Mouse (Mus musculus) liver, embryonic 12.5 days (tissue): ENCODE results near the gene Plekhn1. TPM values are rescaled to one million over a fixed set of nuclear protein-coding genes. Genes with fewer than 3 reads are reported as not detected.
A peak's percentile ranks its signal among the peaks of the same experiment; 100 is the strongest.

ENCODE experiments used
- ATAC-seq: fragments of 200-750 bp; cut with Nextera tagmentation; 2 replicates; pipeline ENCODE4 v1.8.0; 2017; ENCODE audit warnings: moderate number of reproducible peaks, mild to moderate bottlenecking, moderate library complexity
- H3K27ac ChIP-seq: fragments of 300-500 bp; sonication (generic); 2 replicates; pipeline ENCODE4 v1.5.1; 2016; ENCODE audit warnings: mild to moderate bottlenecking
- H3K27me3 ChIP-seq: fragments of 300-500 bp; sonication (generic); replicated peaks from 2 replicates; pipeline ENCODE4 v1.6.1; 2016; ENCODE audit warnings: mild to moderate bottlenecking, moderate library complexity
- H3K36me3 ChIP-seq: fragments of 300-500 bp; sonication (generic); 2 replicates; pipeline ENCODE4 v1.6.1; 2016; ENCODE audit warnings: mild to moderate bottlenecking, moderate library complexity
- H3K4me1 ChIP-seq: fragments of 300-500 bp; sonication (generic); 2 replicates; pipeline ENCODE4 v1.6.1; 2016
- H3K4me2 ChIP-seq: fragments of 300-500 bp; sonication (generic); 2 replicates; pipeline ENCODE4 v1.6.1; 2016; ENCODE audit warnings: mild to moderate bottlenecking, moderate library complexity
- H3K4me3 ChIP-seq: fragments of 300-500 bp; sonication (generic); 2 replicates; pipeline ENCODE4 v1.5.1; 2016; ENCODE audit warnings: mild to moderate bottlenecking, moderate library complexity
- H3K9ac ChIP-seq: fragments of 300-500 bp; sonication (generic); 2 replicates; pipeline ENCODE4 v1.6.1; 2016; ENCODE audit warnings: mild to moderate bottlenecking, moderate library complexity
- H3K9me3 ChIP-seq: fragments of 300-500 bp; sonication (generic); replicated peaks from 2 replicates; pipeline ENCODE4 v1.6.1; 2016; ENCODE audit warnings: mild to moderate bottlenecking, moderate library complexity
- WGBS: fragments of 180-500 bp; shearing (Covaris S2); methylation state at CpG from one replicate; pipeline ENCODE4 v1.1.7; 2016; ENCODE audit not compliant: insufficient replicate concordance; 5-methylcytosine and 5-hydroxymethylcytosine counted together
- polyA plus RNA-seq: library from polyadenylated mRNA; unstranded; fragments of >200 nt; fragmentation: Nextera tagmentation; extraction: Ambion mirVana; gene quantifications from 2 replicates; pipeline ENCODE4 v1.2.1, GENCODE M21; 2016

Gene Plekhn1
- polyA plus RNA-seq, 1 experiment from 2014 or later = 7.2 TPM

GRCm38 (mm10) chr4:156235360-156235770, 708 bp upstream of the Plekhn1 start:
- under 1% methylated on average over 15 of the region's 15 CpGs for WGBS

GRCm38 (mm10) chr4:156234021-156234501, 596 bp downstream of the Plekhn1 start:
- H3K27ac ChIP-seq = peak overlapping the region; percentile 83
- H3K9me3 ChIP-seq = no peaks in the 10 kb centered on the region
- H3K4me3 ChIP-seq = peak overlapping the region; percentile 86
- 17% methylated on average over 17 of the region's 17 CpGs for WGBS
- H3K4me1 ChIP-seq = peaks cover 38% of the 10 kb centered on the region
- peak overlapping the region; percentile 89 for H3K9ac ChIP-seq
- peak overlapping the region; percentile 99 for H3K4me2 ChIP-seq
- peaks cover 65% of the 10 kb centered on the region for H3K36me3 ChIP-seq
- ATAC-seq = no peak
- no peaks in the 10 kb centered on the region for H3K27me3 ChIP-seq

More at GRCm38 (mm10) chr4:156235360-156235770, 708 bp upstream of the Plekhn1 start:
- H3K4me1 ChIP-seq = peaks cover 35% of the 10 kb centered on the region
- H3K9me3 ChIP-seq = no peaks in the 10 kb centered on the region
- no peaks in the 10 kb centered on the region for H3K27me3 ChIP-seq
- peak; percentile 57 for ATAC-seq
- H3K9ac ChIP-seq = peak overlapping the region; percentile 89
- peak overlapping the region; percentile 86 for H3K4me3 ChIP-seq
- H3K4me2 ChIP-seq = peak overlapping the region; percentile 99
- H3K27ac ChIP-seq = peak overlapping the region; percentile 97
- H3K36me3 ChIP-seq = peaks cover 65% of the 10 kb centered on the region

GRCm38 (mm10) chr4:156228393-156229024, 6.1 kb downstream of the Plekhn1 start:
- 0 out of 2 replicates have a peak overlapping the region, but pooled peaks have one; percentile 2 for H3K9ac ChIP-seq
- peaks cover 28% of the 10 kb centered on the region for H3K4me1 ChIP-seq
- H3K27ac ChIP-seq = no peak overlapping the region
- H3K9me3 ChIP-seq = no peaks in the 10 kb centered on the region
- 0 out of 2 replicates have a peak, but pooled peaks cover 9% of the 10 kb centered on the region for H3K27me3 ChIP-seq
- H3K36me3 ChIP-seq = peaks cover 43% of the 10 kb centered on the region
- peak; percentile 53 for ATAC-seq
- no peak overlapping the region for H3K4me3 ChIP-seq
- WGBS = 42% methylated on average over 12 of the region's 12 CpGs
- H3K4me2 ChIP-seq = peak overlapping the region; percentile 24

GRCm38 (mm10) chr4:156227752-156228392, 6.8 kb downstream of the Plekhn1 start:
- WGBS = 60% methylated on average over 18 of the region's 18 CpGs
- Histone ChIP-seq H3K4me3 (no peak overlapping the region), H3K27me3 (0 out of 2 replicates have a peak, but pooled peaks cover 10% of the 10 kb centered on the region), H3K9ac (0 out of 2 replicates have a peak overlapping the region, but pooled peaks have one; percentile 2), H3K9me3 (no peaks in the 10 kb centered on the region), H3K4me2 (peak overlapping the region; percentile 24), H3K4me1 (peaks cover 23% of the 10 kb centered on the region), H3K27ac (no peak overlapping the region), H3K36me3 (peaks cover 38% of the 10 kb centered on the region)
- ATAC-seq = peak; percentile 15; the same call in 1 of the 2 replicates

GRCm38 (mm10) chr4:156224276-156224675, 10.4 kb downstream of the Plekhn1 start:
- Histone ChIP-seq H3K4me3 (no peak overlapping the region), H3K27ac (no peak overlapping the region), H3K9ac (no peak overlapping the region), H3K36me3 (peaks cover 2% of the 10 kb centered on the region), H3K27me3 (0 out of 2 replicates have a peak, but pooled peaks cover 19% of the 10 kb centered on the region), H3K4me1 (peaks cover 18% of the 10 kb centered on the region), H3K9me3 (no peaks in the 10 kb centered on the region), H3K4me2 (no peak overlapping the region)
- WGBS = 79% methylated on average over 2 of the region's 2 CpGs
- ATAC-seq = no peak

- Histone ChIP-seq H3K9ac (no peak overlapping the region), H3K36me3 (no peaks in the 10 kb centered on the region), H3K27me3 (peaks cover 49% of the 10 kb centered on the region), H3K9me3 (no peaks in the 10 kb centered on the region), H3K4me3 (no peak overlapping the region), H3K4me2 (no peak overlapping the region), H3K27ac (no peak overlapping the region), H3K4me1 (no peaks in the 10 kb centered on the region)
- ATAC-seq = no peak
- 82% methylated on average over 11 of the region's 11 CpGs for WGBS
Observed at GRCm38 (mm10) chr4:156219936-156220335, 14.7 kb downstream of the Plekhn1 start.

GRCm38 (mm10) chr4:156217838-156218237, 16.8 kb downstream of the Plekhn1 start:
- WGBS = 71% methylated on average over 16 of the region's 16 CpGs
- Histone ChIP-seq H3K9me3 (no peaks in the 10 kb centered on the region), H3K27ac (no peak overlapping the region), H3K9ac (no peak overlapping the region), H3K4me1 (no peaks in the 10 kb centered on the region), H3K27me3 (peaks cover 48% of the 10 kb centered on the region), H3K4me3 (no peak overlapping the region), H3K36me3 (no peaks in the 10 kb centered on the region), H3K4me2 (no peak overlapping the region)
- no peak for ATAC-seq

- H3K4me2 ChIP-seq = no peak overlapping the region
- no peaks in the 10 kb centered on the region for H3K9me3 ChIP-seq
- no peaks in the 10 kb centered on the region for H3K36me3 ChIP-seq
- WGBS = 74% methylated on average over 16 of the region's 16 CpGs
- H3K9ac ChIP-seq = no peak overlapping the region
- H3K4me1 ChIP-seq = no peaks in the 10 kb centered on the region
- no peak; the same call in 1 of the 2 replicates for ATAC-seq
- no peak overlapping the region for H3K27ac ChIP-seq
- H3K4me3 ChIP-seq = no peak overlapping the region
- peaks cover 47% of the 10 kb centered on the region for H3K27me3 ChIP-seq
Observed at GRCm38 (mm10) chr4:156217022-156217669, 17.5 kb downstream of the Plekhn1 start.

GRCm38 (mm10) chr4:156216196-156216595, 18.5 kb downstream of the Plekhn1 start:
- no peaks in the 10 kb centered on the region for H3K9me3 ChIP-seq
- H3K4me3 ChIP-seq = no peak overlapping the region
- H3K4me1 ChIP-seq = no peaks in the 10 kb centered on the region
- H3K27ac ChIP-seq = no peak overlapping the region
- no peak for ATAC-seq
- 59% methylated on average over 2 of the region's 2 CpGs for WGBS
- H3K27me3 ChIP-seq = peaks cover 43% of the 10 kb centered on the region
- no peaks in the 10 kb centered on the region for H3K36me3 ChIP-seq
- no peak overlapping the region for H3K4me2 ChIP-seq
- no peak overlapping the region for H3K9ac ChIP-seq

GRCm38 (mm10) chr4:156215649-156216048, 19.0 kb downstream of the Plekhn1 start, which contains the start of gene Perm1:
TSS of gene Perm1 (plus strand) at chr4:156215868.
- Histone ChIP-seq H3K4me3 (no peak within 1 kb of the TSS), H3K36me3 (no peaks in the 10 kb centered on the region), H3K9me3 (no peaks in the 10 kb centered on the region), H3K4me1 (no peaks in the 10 kb centered on the region), H3K9ac (no peak within 1 kb of the TSS), H3K4me2 (no peak within 1 kb of the TSS), H3K27me3 (peaks cover 43% of the 10 kb centered on the region), H3K27ac (no peak within 1 kb of the TSS)
- no peak for ATAC-seq
- 57% methylated on average over 4 of the region's 4 CpGs for WGBS

GRCm38 (mm10) chr4:156213134-156213533, 21.5 kb downstream of the Plekhn1 start:
- Histone ChIP-seq H3K36me3 (no peaks in the 10 kb centered on the region), H3K27me3 (peaks cover 28% of the 10 kb centered on the region), H3K4me2 (no peak overlapping the region), H3K4me1 (no peaks in the 10 kb centered on the region), H3K27ac (no peak overlapping the region), H3K9me3 (no peaks in the 10 kb centered on the region), H3K9ac (no peak overlapping the region), H3K4me3 (no peak overlapping the region)
- WGBS = 84% methylated on average over 13 of the region's 13 CpGs
- ATAC-seq = no peak
